Mouse (Mus musculus) heart, adult 2 months (tissue): ENCODE data around the gene Atrnl1. TPM values are rescaled to one million over a fixed set of nuclear protein-coding genes. Genes with fewer than 3 reads are reported as not detected.

Source experiments
- DNase-seq, 2 experiments: peaks; one replicate each; pipeline ENCODE4 v3.0.0; 2021
- H3K27ac ChIP-seq: fragments of 200-600 bp; 2 replicates; pipeline ENCODE4 v1.8.1; 2022
- H3K27me3 ChIP-seq: fragments of 200-500 bp; 2 replicates; pipeline ENCODE4 v1.6.1; 2012; ENCODE audit warnings: mild to moderate bottlenecking, low read length, inconsistent platforms, mixed read lengths; ENCODE audit not compliant: control insufficient read depth, insufficient read depth
- H3K36me3 ChIP-seq: fragments of 200-500 bp; 2 replicates; pipeline ENCODE4 v1.6.1; 2012; ENCODE audit warnings: low read length, inconsistent platforms; ENCODE audit not compliant: control insufficient read depth, insufficient read depth
- H3K4me1 ChIP-seq: fragments of 200-500 bp; 2 replicates; pipeline ENCODE4 v1.6.1; 2011; ENCODE audit warnings: low read length; ENCODE audit not compliant: control insufficient read depth, insufficient read depth
- H3K4me3 ChIP-seq: fragments of 200-600 bp; 2 replicates; pipeline ENCODE4 v1.8.1; 2022
- H3K79me2 ChIP-seq: fragments of 200-500 bp; replicated peaks from 2 replicates; pipeline ENCODE4 v1.6.1; 2012; ENCODE audit warnings: mild to moderate bottlenecking, inconsistent platforms, low read length, moderate library complexity, mixed read lengths; ENCODE audit not compliant: control insufficient read depth, insufficient read depth
- H3K9ac ChIP-seq: fragments of 200-500 bp; 2 replicates; pipeline ENCODE4 v1.6.1; 2012; ENCODE audit warnings: low read depth, mild to moderate bottlenecking, control low read depth, inconsistent platforms, low read length, mixed read lengths
- CTCF ChIP-seq: fragments of 200-600 bp; IDR thresholded peaks from 2 replicates; pipeline ENCODE4 v1.8.1; 2022; ENCODE audit warnings: antibody characterized with exemption, mild to moderate bottlenecking, moderate library complexity
- EP300 ChIP-seq: fragments of 200-500 bp; IDR thresholded peaks from 2 replicates; pipeline ENCODE4 v1.6.1; 2011; ENCODE audit warnings: low read depth, low read length, control low read depth; ENCODE audit not compliant: insufficient read depth
- POLR2A ChIP-seq: fragments of 200-500 bp; IDR thresholded peaks from 2 replicates; pipeline ENCODE4 v1.6.1; 2011; ENCODE audit warnings: mild to moderate bottlenecking, low read depth, low read length, control low read depth; ENCODE audit not compliant: insufficient read depth
- WGBS: fragments of 180-500 bp; shearing (Covaris S2); methylation state at CpG from one replicate; pipeline ENCODE4 v1.1.7; 2018; 5-methylcytosine and 5-hydroxymethylcytosine counted together
- intact Hi-C: fragments of 180-260 bp; cut with DNase I; formaldehyde crosslinking; loops from one replicate; pipeline ENCODE4 v1.15.1; 2025
- polyA plus RNA-seq: library from polyadenylated mRNA; depleted of rRNA; stranded (reverse); fragments of >200 nt; gene quantifications from 2 replicates; pipeline ENCODE4 v1.2.3, GENCODE M21; 2012
- total RNA-seq, 2 experiments: library from RNA; stranded (reverse); gene quantifications; 2 replicates each; pipeline ENCODE4 v1.2.3; 2021

Gene Atrnl1
- total and polyA plus RNA-seq, 3 experiments, result 6.3 to 14.2 (median 13.4) TPM

- no peaks in the 10 kb centered on the region for H3K27me3 ChIP-seq
- peaks cover 5% of the 10 kb centered on the region for H3K4me1 ChIP-seq
- no peaks in the 10 kb centered on the region for H3K79me2 ChIP-seq
- H3K9ac ChIP-seq, result no peak overlapping the region
- no peaks in the 10 kb centered on the region for H3K36me3 ChIP-seq
- TF ChIP-seq POLR2A (no peak), CTCF (no peak), EP300 (no peak)
- 90% methylated on average over 10 of the region's 10 CpGs for WGBS
- no peak overlapping the region for H3K27ac ChIP-seq
- intact Hi-C loops, result no loop called here
- H3K4me3 ChIP-seq, result no peak overlapping the region
- no peak for DNase-seq
Observed at GRCm38 (mm10) chr19:58107632-58108031, 496.8 kb downstream of the Atrnl1 start.

- Histone ChIP-seq H3K27ac (no peak overlapping the region), H3K9ac (no peak overlapping the region), H3K36me3 (no peaks in the 10 kb centered on the region), H3K79me2 (no peaks in the 10 kb centered on the region), H3K4me3 (no peak overlapping the region), H3K4me1 (no peaks in the 10 kb centered on the region), H3K27me3 (no peaks in the 10 kb centered on the region)
- 98% methylated on average over 3 of the region's 3 CpGs for WGBS
- TF ChIP-seq EP300, result no peak
- TF ChIP-seq CTCF, result no peak
- TF ChIP-seq POLR2A, result no peak
- DNase-seq, result no peak
- intact Hi-C loops, result loop anchor here (10.0 kb wide), 1 partner anchor 344 kb away; the partner anchor contains the start of gene Gfra1
Observed at GRCm38 (mm10) chr19:58110491-58110890, 499.7 kb downstream of the Atrnl1 start.

GRCm38 (mm10) chr19:58111291-58111690 lies 500.5 kb downstream of the Atrnl1 start:
- Histone ChIP-seq H3K9ac (no peak overlapping the region), H3K4me3 (no peak overlapping the region), H3K36me3 (no peaks in the 10 kb centered on the region), H3K4me1 (no peaks in the 10 kb centered on the region), H3K27ac (no peak overlapping the region), H3K79me2 (no peaks in the 10 kb centered on the region), H3K27me3 (no peaks in the 10 kb centered on the region)
- 66% methylated on average over 6 of the region's 6 CpGs for WGBS
- TF ChIP-seq EP300, result no peak
- TF ChIP-seq POLR2A, result no peak
- TF ChIP-seq CTCF, result no peak
- intact Hi-C loops, result loop anchor here (10.0 kb wide), 1 partner anchor 344 kb away; the partner anchor contains the start of gene Gfra1
- no peak for DNase-seq

- no peak for TF ChIP-seq POLR2A
- no peak for TF ChIP-seq EP300
- no peak for TF ChIP-seq CTCF
- intact Hi-C loops, result loop anchor here (10.0 kb wide), 1 partner anchor 343 kb away; the partner anchor contains the start of gene Gfra1
- H3K79me2 ChIP-seq, result no peaks in the 10 kb centered on the region
- H3K9ac ChIP-seq, result no peak overlapping the region
- 87% methylated on average over 5 of the region's 5 CpGs for WGBS
- no peak overlapping the region for H3K27ac ChIP-seq
- no peaks in the 10 kb centered on the region for H3K36me3 ChIP-seq
- H3K4me3 ChIP-seq, result no peak overlapping the region
- no peak for DNase-seq
- no peaks in the 10 kb centered on the region for H3K4me1 ChIP-seq
- no peaks in the 10 kb centered on the region for H3K27me3 ChIP-seq
Observed at GRCm38 (mm10) chr19:58112151-58112550, 501.3 kb downstream of the Atrnl1 start.

GRCm38 (mm10) chr19:58113092-58113731 lies 502.4 kb downstream of the Atrnl1 start:
- 92% methylated on average over 5 of the region's 5 CpGs for WGBS
- no peak overlapping the region for H3K27ac ChIP-seq
- intact Hi-C loops, result loop anchor here (10.0 kb wide), 1 partner anchor 342 kb away; the partner anchor contains the start of gene Gfra1

GRCm38 (mm10) chr19:58117595-58117994 lies 506.8 kb downstream of the Atrnl1 start:
- H3K9ac ChIP-seq, result no peak overlapping the region
- H3K36me3 ChIP-seq, result no peaks in the 10 kb centered on the region
- no peaks in the 10 kb centered on the region for H3K4me1 ChIP-seq
- no peak overlapping the region for H3K27ac ChIP-seq
- no peaks in the 10 kb centered on the region for H3K79me2 ChIP-seq
- H3K4me3 ChIP-seq, result no peak overlapping the region
- intact Hi-C loops, result loop anchor here (10.0 kb wide), 1 partner anchor 337 kb away; the partner anchor contains the start of gene Gfra1
- H3K27me3 ChIP-seq, result no peaks in the 10 kb centered on the region
- WGBS, result 93% methylated on average over 6 of the region's 6 CpGs
- TF ChIP-seq CTCF (no peak), POLR2A (no peak), EP300 (no peak)
- DNase-seq, result no peak

More at GRCm38 (mm10) chr19:58113092-58113731, 502.4 kb downstream of the Atrnl1 start:
- no peaks in the 10 kb centered on the region for H3K79me2 ChIP-seq
- no peak for TF ChIP-seq EP300
- no peak for TF ChIP-seq CTCF
- no peak for TF ChIP-seq POLR2A
- H3K9ac ChIP-seq, result no peak overlapping the region
- H3K4me3 ChIP-seq, result no peak overlapping the region
- DNase-seq, result no peak
- no peaks in the 10 kb centered on the region for H3K27me3 ChIP-seq
- H3K36me3 ChIP-seq, result no peaks in the 10 kb centered on the region
- no peaks in the 10 kb centered on the region for H3K4me1 ChIP-seq
